Mouse (Mus musculus) cerebellum, adult 11 months (tissue): Measurements from ENCODE around the gene Bag6.

Experiments used
- DNase-seq: peaks from one replicate; pipeline ENCODE4 v3.0.0; 2022

Gene Bag6

DNA sequence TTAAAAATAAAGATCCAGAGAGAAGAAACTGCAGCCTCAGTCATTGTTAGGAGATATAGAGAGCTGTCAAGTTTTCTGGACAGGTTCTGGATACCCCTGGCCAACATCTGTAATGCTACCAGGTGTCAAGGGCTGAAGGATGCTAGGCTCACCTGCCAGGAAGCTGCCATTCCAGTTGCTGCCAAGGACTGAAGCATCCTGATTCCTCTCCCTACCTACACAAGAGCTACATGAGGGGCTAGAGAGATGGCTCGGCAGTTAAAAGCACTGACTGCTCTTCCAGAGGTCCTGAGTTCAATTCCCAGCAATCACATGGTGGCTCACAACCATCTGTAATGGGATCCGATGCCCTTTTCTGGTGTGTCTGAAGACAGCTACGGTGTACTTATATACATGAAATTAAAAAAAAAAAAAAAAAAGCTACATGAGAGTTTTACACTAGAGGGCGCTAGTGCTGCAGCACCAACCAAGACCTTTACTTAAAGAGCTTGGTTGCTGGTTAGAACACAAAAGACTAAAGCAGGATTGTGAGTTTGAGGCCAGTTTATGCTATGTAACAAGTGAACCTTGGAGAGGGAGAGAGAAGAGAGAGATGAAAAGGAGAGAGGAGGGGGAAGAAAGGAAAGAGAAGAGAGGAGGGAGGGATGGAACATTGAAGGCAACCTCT is 33.7 kb downstream of the Bag6 start:
- DNase-seq: no peak

DNA sequence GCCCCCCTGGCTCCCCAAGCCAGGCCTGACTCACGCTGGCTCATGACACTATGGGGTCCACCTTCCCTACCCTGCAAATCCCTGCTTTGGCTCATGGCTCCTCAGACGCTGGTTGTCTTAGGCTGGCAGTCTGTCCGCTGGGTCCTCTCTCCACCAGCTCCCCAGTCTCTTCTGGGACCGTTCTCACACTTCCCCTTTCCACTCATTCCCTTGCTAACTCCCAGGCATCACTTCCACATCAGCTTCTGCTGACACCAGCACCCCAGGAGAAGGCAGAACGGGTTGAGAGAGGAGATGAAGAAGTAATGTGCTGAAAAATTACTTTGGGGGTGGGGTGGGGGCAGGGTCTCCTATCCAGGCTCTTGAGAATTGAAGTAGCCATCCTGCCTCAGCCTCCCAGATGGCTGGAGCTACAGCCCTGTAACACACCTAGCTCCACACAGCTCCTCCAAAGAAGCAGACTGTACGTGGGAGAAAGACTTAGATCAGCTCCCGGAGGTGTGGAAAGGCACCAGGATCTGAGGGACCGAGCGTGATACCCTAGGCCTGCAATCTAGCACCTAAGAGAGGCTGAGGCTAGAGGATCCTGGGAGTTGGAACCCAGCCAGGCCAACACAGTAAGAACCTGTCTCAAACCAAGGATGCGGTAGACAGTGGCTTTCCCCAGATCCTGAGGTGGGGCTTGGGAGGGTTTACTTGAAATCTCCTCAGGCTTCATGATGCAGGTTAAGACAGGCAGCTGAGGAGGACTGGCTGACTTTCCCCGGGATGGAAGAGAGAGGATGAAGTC is 37.7 kb downstream of the Bag6 start:
- DNase-seq: no peak

GRCm38 (mm10) chr17:35173329-35173728 is 38.4 kb downstream of the Bag6 start:
- DNase-seq: no peak

GRCm38 (mm10) chr17:35174201-35174977 is 39.4 kb downstream of the Bag6 start:
- no peak for DNase-seq

GRCm38 (mm10) chr17:35175382-35175781 is 40.4 kb downstream of the Bag6 start:
- DNase-seq: no peak

DNA sequence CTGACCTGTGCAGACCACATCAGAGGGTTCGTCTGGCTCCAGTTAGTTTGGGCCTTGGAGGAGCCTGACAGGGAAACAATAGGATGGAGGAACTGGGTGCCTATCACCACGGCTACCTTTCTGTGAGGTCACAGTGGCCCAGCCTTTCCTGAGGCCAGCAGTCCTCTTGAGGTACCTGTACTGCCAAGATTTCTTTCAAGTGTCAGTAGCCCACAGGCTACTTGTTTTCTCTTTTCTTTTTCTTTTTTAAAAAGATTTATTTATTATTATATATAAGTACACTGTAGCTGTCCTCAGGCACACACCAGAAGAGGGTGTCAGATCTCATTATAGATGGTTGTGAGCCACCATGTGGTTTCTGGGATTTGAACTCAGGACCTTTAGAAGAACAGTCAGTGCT is 41.0 kb downstream of the Bag6 start, which contains the start of gene Aif1:
Aif1 (minus strand) TSS at position 101 of the 400 bp plus-strand sequence.
- DNase-seq: no peak

DNA sequence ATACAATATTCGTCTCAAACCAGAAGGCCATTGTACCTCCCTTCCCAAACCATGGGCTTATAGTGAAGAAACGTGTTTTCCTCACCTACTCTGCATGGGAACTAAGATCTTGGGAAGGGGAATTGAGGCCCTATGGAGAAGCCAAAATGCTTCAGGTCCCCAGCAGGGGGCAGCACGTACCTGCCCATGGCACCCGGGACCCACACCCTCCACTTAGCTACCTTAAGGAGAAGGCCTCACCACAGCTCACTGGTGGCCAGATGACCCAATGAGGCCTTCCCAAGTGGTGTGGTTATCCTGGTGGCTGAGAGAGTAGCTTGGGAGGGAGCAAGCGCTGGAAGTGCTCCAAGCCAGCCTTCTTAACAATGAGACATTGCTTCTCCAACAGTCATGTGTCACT is 43.5 kb downstream of the Bag6 start:
- DNase-seq: no peak

- DNase-seq: no peak
These were observed 45.1 kb downstream of the Bag6 start for GRCm38 (mm10) chr17:35180093-35180492.

- no peak for DNase-seq
These were observed 50.9 kb downstream of the Bag6 start for GRCm38 (mm10) chr17:35185639-35186611.

GRCm38 (mm10) chr17:35186681-35187080 is 51.7 kb downstream of the Bag6 start:
- no peak for DNase-seq

DNA sequence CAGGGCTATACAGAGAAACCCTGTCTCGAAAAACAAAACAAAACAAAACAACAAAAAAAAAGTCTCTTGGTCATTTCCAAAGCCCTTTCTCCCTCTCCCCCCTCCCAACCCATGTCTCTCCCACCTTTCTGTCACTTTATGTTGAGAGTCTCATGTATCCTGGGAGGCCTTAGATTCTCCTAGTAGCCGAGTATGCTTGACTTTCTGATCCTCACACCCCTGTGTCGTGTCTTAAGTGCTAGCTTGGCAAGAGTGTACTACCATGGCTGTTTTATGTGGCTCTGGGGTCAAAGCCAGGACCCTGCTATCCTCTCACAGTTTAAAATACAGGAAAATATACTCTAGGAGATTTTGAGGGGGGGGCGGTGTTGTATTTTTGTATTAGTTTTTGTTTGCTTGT is 52.4 kb downstream of the Bag6 start:
- DNase-seq: no peak

DNA sequence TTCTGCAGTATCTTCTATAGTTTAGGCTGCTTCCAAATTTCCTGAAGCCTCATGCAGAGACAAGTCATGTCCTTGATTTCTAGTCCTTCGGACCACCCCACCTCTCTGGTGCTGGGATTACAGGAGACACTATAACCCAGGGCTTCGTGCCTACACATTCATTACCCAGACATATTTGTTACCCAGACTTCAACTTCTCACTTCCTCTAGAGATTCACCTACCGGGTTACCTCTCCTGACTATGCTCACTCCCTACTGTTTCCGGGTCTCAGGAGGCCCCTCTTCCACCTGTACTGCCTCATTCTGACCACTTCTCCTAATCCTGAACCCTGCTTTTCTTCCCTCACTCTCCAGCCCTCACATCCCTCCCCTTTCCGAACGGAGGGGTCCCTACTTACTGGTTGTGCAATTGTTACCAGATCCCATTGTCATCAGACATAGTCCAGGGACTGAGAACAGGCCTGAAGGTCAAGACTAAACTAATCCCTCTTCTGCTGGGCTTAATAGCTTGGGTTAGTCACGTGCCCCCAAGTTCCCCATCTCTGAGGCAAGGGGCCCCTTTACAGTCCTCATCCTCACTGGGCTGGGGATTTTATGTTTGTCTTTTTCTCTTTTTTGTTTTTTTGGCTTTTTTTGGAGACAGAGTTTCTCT is 53.1 kb downstream of the Bag6 start, which contains the start of gene Lst1:
Lst1 (minus strand) TSS at position 481 of the 652 bp plus-strand sequence.
- DNase-seq: no peak

GRCm38 (mm10) chr17:35189186-35189585 is 54.2 kb downstream of the Bag6 start:
- no peak for DNase-seq

- DNase-seq: no peak
These were observed 55.1 kb downstream of the Bag6 start for GRCm38 (mm10) chr17:35190096-35190495.

DNA sequence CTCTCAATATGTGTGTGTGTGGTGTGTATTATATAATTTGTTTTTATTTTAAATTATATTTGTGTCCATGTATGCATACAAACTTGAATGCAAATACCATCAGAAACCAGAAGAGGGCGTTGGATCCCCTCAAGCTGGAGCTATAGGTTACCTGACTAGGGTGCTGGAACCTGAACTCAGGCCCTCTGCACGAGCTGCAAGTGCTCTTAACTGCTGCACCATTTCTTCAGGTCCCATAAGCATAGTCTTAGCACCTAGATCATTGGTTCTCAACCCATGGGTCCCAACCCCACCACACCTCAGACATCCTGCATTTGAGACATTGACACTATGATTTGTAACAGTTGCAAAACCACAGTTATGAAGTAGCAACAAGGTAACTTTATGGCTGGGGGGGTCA is 56.7 kb downstream of the Bag6 start:
- no peak for DNase-seq

- DNase-seq: no peak
These were observed 57.9 kb downstream of the Bag6 start for GRCm38 (mm10) chr17:35192924-35193323.

DNA sequence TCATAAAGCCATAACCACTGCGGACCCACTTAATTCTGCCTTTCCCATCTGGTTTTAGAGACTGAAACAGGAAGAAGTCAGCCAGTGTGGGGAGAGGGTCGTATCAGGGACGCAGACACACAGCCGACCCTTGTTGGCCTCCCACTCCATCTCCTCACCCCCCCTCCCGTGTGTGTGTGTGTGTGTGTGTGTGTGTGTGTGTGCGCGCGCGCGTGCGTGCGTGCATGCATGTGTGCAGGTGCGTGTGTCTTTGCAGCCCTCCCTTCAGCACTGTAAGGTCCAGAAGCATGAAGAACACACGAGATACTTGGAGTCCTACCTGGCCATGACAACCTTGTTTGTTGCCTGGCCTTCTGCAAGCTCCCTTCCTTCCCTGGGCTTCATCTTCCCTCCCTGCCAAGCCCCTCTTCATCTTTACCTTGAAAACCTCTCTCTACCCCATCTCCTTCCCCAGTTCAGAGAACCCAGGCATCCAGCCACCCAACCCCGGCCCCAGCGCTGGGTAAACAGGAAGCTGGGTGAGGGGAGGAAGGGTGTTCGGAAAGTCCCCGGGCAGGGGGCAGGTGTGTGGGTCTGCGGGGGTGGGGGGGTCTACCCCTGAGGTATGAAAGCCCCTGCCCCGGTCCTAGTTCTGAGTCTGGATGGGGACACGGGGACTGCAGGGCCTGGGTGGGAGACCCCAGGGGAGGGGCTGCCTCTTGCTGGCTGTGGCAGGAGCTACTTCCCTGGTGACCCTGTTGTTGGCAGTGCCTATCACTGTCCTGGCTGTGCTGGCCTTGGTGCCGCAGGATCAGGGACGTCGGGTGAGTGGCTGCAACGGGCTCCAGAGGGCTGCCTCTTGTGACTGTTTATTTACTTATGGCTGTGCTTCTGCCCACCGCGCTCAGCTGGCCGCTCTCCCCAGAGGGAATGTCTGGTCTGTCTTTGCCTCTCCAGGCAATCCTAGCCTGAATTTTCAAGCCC is 59.2 kb downstream of the Bag6 start, which contains the start of gene Ltb:
Ltb (plus strand) TSS at position 559 of the 963 bp plus-strand sequence.
- DNase-seq: no peak

DNA sequence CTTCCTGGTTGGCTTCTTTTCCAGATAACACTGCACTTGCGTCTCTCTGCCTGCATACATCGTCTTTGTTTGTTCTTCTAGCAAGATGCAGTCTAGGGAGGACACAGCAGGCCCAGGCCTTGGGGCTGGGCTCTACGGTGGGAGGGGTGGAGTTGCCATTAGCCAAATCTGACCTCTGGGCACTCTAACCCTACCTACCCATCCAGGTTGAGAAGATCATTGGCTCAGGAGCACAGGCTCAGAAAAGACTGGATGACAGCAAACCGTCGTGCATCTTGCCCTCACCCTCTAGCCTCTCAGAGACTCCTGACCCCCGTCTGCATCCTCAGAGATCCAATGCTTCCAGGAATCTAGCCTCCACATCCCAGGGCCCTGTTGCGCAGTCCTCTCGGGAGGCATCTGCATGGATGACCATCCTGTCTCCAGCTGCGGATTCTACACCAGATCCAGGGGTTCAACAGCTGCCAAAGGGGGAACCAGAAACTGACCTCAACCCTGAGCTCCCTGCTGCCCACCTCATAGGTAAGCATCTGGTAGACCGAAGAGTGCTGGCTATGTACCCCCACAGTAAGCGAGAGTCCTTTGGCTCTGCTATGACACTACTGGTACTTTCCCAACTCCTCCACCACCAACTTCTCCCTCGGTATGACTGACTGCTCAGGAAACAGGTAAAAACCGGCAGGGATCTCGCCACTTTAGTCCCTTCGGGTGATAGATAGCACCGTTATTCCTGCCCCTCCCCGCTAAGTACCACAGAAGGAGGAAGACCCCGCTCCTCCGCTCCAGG is 60.1 kb downstream of the Bag6 start:
- DNase-seq: no peak

- peak; percentile 47 for DNase-seq
These were observed 60.8 kb downstream of the Bag6 start for GRCm38 (mm10) chr17:35195631-35196320.
